Mouse (Mus musculus) limb, embryonic 11.5 days (tissue): Measurements from ENCODE around the gene Zfp710. TPM values are rescaled to one million over a fixed set of nuclear protein-coding genes. Genes with fewer than 3 reads are reported as not detected.

Source experiments
- ATAC-seq: fragments of 200-750 bp; cut with Nextera tagmentation; 2 replicates; pipeline ENCODE4 v1.8.0; 2017; ENCODE audit warnings: low read depth; ENCODE audit not compliant: insufficient number of reproducible peaks, low FRiP score, low TSS enrichment
- DNase-seq: peaks from one replicate; pipeline ENCODE4 v3.0.0-alpha.2; 2015; ENCODE audit warnings: low spot score
- H3K27ac ChIP-seq: fragments of 300-500 bp; sonication (generic); replicated peaks from 2 replicates; pipeline ENCODE4 v1.5.1; 2014; ENCODE audit warnings: low read depth, mild to moderate bottlenecking, low read length
- H3K27me3 ChIP-seq: fragments of 300-500 bp; sonication (generic); 2 replicates; pipeline ENCODE4 v1.6.1; 2014; ENCODE audit warnings: mild to moderate bottlenecking, low read length, mixed read lengths; ENCODE audit not compliant: control insufficient read depth, insufficient read depth
- H3K36me3 ChIP-seq: fragments of 300-500 bp; sonication (generic); 2 replicates; pipeline ENCODE4 v1.6.1; 2014; ENCODE audit warnings: mild to moderate bottlenecking, low read length, moderate library complexity, mixed read lengths; ENCODE audit not compliant: control insufficient read depth, insufficient read depth
- H3K4me1 ChIP-seq: fragments of 300-500 bp; sonication (generic); 2 replicates; pipeline ENCODE4 v1.6.1; 2014; ENCODE audit warnings: low read length, mixed read lengths; ENCODE audit not compliant: control insufficient read depth, insufficient read depth
- H3K4me2 ChIP-seq: fragments of 300-500 bp; sonication (generic); 2 replicates; pipeline ENCODE4 v1.6.1; 2014; ENCODE audit warnings: low read depth, mild to moderate bottlenecking, moderate library complexity; ENCODE audit not compliant: severe bottlenecking
- H3K4me3 ChIP-seq: fragments of 300-500 bp; sonication (generic); 2 replicates; pipeline ENCODE4 v1.5.1; 2014; ENCODE audit warnings: low read depth, low read length
- H3K9ac ChIP-seq: fragments of 300-500 bp; sonication (generic); 2 replicates; pipeline ENCODE4 v1.6.1; 2014; ENCODE audit warnings: mild to moderate bottlenecking, low read length
- H3K9me3 ChIP-seq: fragments of 300-500 bp; sonication (generic); 2 replicates; pipeline ENCODE4 v1.6.1; 2016; ENCODE audit warnings: low read length; ENCODE audit not compliant: control insufficient read depth
- WGBS: fragments of 180-500 bp; shearing (Covaris S2); extraction: QIAGEN DNeasy Blood & Tissue Kit; methylation state at CpG from one replicate; pipeline ENCODE4 v1.1.7; 2014; 5-methylcytosine and 5-hydroxymethylcytosine counted together
- polyA plus RNA-seq: library from polyadenylated mRNA; unstranded; fragments of >200 nt; fragmentation: Nextera tagmentation; extraction: Ambion mirVana; gene quantifications from 2 replicates; pipeline ENCODE4 v1.2.1, GENCODE M21; 2014

The Zfp710 gene
- polyA plus RNA-seq, 1 experiment from 2014 or later: 15.4 TPM

DNA sequence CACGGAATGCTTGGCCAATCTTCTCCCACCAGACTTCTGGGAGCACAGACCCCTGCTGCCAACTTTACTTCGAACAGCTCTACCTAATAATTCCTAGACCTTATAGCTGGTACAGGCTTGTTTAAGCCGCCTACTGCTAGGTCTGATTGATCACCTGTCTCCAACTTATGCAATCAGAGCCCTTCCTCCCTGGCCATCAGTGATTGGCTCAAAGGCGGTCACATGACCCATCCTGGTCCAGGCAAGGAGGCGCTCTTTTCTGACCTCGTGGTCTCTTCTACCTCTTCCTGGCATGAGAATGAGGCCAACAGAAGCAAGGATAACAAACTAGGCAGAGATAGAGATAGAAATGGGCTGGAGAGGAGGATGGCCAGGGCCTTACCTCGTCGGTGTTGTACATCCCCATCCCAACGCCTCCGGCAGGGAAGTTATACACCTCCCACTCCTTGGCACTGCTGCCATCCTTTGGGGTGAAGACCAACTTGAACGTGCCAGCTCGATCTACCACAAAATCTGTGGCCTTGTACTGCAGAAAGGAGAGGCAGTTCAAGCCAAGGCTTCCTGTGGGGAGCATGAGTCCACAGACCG is 73.9 kb downstream of the Zfp710 start:
- DNase-seq: no peak
- no peak overlapping the region for H3K27ac ChIP-seq
- H3K9me3 ChIP-seq: no peaks in the 10 kb centered on the region
- no peak overlapping the region for H3K9ac ChIP-seq
- no peaks in the 10 kb centered on the region for H3K27me3 ChIP-seq
- no peak for ATAC-seq
- WGBS: 92% methylated on average over 13 of the region's 13 CpGs
- no peak overlapping the region for H3K4me3 ChIP-seq
- no peaks in the 10 kb centered on the region for H3K4me1 ChIP-seq
- H3K36me3 ChIP-seq: peaks cover 34% of the 10 kb centered on the region
- H3K4me2 ChIP-seq: no peak overlapping the region

DNA sequence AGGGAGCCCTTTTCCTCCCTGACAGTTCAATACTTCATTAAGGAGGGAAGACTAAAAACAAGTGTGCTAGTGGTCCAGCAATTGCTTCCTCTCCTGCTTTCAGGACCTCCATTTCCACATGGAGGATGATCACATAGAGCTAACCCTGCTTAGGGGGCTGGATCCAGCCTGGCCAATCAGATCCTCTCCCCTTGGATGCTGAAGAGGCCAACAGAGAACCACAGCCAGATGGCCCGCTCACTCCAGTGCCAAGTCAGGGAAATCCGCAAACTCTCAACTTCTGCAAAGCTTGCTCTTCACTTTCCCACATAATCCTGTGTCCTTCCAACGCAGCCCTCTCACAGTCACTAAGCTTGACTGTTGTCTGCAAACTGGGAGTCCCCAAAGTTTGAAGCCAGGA is 78.7 kb downstream of the Zfp710 start:
- H3K4me3 ChIP-seq: no peak overlapping the region
- H3K9ac ChIP-seq: no peak overlapping the region
- ATAC-seq: no peak
- peaks cover 24% of the 10 kb centered on the region for H3K36me3 ChIP-seq
- no peak overlapping the region for H3K27ac ChIP-seq
- H3K9me3 ChIP-seq: no peaks in the 10 kb centered on the region
- DNase-seq: no peak
- H3K4me2 ChIP-seq: no peak overlapping the region
- H3K27me3 ChIP-seq: no peaks in the 10 kb centered on the region
- 92% methylated on average over 3 of the region's 3 CpGs for WGBS
- H3K4me1 ChIP-seq: no peaks in the 10 kb centered on the region

DNA sequence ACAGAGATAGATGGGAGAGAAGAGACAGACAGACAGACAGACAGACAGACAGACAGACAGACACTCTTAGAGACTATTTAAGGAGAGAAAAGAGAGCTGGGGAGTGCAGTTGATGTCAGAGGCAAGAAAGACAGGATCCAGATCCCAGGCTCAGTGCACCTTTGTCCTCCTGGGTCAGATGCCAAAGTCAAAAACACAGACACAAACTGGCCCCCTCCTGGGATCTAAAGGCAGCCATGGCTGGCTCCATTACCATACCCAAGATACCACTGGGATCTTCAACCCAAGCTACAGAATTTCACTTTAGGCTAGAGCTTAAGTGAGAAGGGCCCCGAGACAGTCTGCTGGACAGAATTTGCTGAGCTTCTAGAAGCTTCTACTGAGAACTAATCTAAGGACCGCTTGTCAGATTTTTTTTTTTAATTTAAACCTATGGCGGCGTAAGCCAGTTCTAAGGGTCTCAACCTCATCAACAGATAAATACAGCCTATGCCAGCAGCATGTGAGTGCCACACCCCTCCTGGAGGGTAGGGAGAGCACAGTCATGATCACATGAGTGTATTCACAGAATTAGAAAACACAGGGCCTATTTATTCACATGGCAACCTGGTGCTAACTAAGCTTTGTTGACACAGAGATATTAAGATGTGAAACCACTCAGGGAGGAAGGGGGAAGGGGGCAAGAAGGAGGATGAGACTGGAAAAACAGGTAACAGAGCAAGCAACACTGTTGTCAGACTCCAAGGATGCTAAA is 81.2 kb downstream of the Zfp710 start:
- DNase-seq: no peak
- no peak for ATAC-seq
- Histone ChIP-seq H3K9ac (no peak overlapping the region), H3K4me2 (no peak overlapping the region), H3K27me3 (no peaks in the 10 kb centered on the region), H3K27ac (no peak overlapping the region), H3K9me3 (no peaks in the 10 kb centered on the region), H3K4me1 (no peaks in the 10 kb centered on the region), H3K4me3 (no peak overlapping the region), H3K36me3 (peaks cover 11% of the 10 kb centered on the region)
- WGBS: 93% methylated on average over 4 of the region's 4 CpGs

DNA sequence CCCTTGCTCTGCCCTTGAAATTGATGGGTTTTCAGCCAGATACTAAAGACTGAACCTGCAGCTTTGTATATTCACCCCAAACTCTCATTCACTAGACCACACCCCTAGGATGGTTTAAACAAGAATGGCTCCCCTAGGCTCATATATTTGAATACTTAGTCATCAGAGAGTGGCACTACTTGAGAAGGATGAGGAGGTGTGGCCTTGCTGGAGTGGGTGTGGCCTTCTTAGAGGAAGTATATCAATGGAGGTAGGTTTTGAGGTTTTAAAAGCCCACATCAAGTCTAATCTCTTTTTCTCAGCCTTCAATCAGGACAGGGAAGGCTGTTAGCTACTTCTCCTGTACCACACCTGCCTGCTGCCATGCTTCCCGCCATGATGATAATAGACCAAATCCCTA is 81.8 kb downstream of the Zfp710 start:
- Histone ChIP-seq H3K27ac (no peak overlapping the region), H3K9ac (no peak overlapping the region), H3K4me3 (no peak overlapping the region), H3K36me3 (peaks cover 9% of the 10 kb centered on the region), H3K4me2 (no peak overlapping the region), H3K27me3 (no peaks in the 10 kb centered on the region), H3K9me3 (no peaks in the 10 kb centered on the region), H3K4me1 (no peaks in the 10 kb centered on the region)
- ATAC-seq: no peak
- no peak for DNase-seq
- 96% methylated on average over 1 of the region's 1 CpGs for WGBS

DNA sequence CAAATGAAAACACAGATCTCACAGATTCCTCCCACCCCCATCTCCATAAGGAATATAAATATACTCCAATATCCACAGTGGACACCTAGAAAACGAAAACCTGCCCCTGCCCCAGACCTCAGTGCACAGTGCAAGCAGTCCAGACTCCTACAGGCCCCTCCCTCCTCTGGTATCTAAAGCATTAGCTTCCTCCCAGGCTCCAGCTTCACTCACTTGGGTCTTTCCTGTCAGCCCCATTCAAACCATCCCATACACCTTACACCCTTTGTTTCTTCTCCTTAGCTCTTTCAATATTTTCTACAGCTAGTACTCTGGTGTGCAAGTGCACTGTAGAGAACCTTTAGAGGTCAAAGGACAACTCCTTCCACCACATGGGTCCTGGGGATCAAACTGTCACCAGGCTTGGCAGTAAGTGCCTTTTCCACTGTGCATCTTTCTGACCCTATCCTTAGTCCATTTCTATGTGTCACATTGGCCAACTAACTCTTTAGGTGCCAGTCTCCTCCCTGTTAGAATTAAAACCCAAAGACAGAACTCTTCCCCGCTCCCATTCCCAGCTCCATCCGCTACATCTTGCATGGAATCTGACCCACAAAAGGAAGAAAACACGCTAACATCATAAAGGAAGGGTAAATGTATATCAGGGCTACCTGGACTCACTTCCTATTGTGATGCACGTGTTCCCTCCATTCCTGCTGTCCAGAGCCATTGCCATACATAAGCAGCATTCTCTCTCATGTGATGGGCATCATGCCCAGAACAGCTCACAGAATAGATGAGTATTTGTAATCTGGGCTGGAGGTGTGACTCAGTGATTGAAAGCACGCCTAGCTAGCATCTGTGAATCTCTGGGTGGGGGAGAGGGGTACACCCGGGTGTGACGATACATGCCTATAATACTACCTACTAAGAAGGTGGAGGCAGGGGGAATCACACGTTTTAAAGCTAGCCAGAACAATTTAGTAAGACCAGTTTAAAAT is 86.7 kb downstream of the Zfp710 start:
- Histone ChIP-seq H3K4me1 (peaks cover 8% of the 10 kb centered on the region; the same call in 1 of the 2 replicates), H3K27ac (no peak overlapping the region), H3K27me3 (no peaks in the 10 kb centered on the region), H3K9me3 (no peaks in the 10 kb centered on the region), H3K9ac (no peak overlapping the region), H3K36me3 (peaks cover 3% of the 10 kb centered on the region; the same call in 1 of the 2 replicates), H3K4me3 (no peak overlapping the region), H3K4me2 (no peak overlapping the region)
- 88% methylated on average over 9 of the region's 9 CpGs for WGBS
- DNase-seq: no peak
- no peak for ATAC-seq

DNA sequence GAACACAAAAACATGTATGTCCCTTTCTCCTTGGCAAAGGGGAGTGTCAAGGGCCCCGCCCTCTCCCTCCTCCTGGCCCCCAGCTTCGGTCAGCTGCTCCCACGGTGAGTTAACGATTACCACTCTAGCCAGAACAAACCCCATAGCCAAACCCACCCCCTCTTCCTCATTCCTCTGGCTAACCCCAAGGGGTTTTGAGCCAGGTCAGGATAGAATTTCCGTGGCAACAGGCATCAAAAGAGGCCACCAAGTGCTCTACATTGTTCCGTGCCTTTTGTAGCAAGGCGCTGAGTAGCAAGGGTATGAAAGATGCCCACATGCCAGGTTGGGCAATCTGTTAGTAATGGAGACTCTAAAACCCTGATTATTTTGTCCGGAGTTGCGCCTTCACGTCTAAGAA is 89.4 kb downstream of the Zfp710 start:
- peak; percentile 45 for DNase-seq
- ATAC-seq: no peak
- H3K4me1 ChIP-seq: peaks cover 8% of the 10 kb centered on the region; the same call in 1 of the 2 replicates
- peak overlapping the region; percentile 99 for H3K9ac ChIP-seq
- peak overlapping the region; percentile 97 for H3K4me3 ChIP-seq
- 15% methylated on average over 10 of the region's 10 CpGs for WGBS
- peaks cover 3% of the 10 kb centered on the region; the same call in 1 of the 2 replicates for H3K36me3 ChIP-seq
- no peaks in the 10 kb centered on the region for H3K27me3 ChIP-seq
- peak overlapping the region; percentile 90 for H3K27ac ChIP-seq
- H3K4me2 ChIP-seq: peak overlapping the region; percentile 90
- no peaks in the 10 kb centered on the region for H3K9me3 ChIP-seq

DNA sequence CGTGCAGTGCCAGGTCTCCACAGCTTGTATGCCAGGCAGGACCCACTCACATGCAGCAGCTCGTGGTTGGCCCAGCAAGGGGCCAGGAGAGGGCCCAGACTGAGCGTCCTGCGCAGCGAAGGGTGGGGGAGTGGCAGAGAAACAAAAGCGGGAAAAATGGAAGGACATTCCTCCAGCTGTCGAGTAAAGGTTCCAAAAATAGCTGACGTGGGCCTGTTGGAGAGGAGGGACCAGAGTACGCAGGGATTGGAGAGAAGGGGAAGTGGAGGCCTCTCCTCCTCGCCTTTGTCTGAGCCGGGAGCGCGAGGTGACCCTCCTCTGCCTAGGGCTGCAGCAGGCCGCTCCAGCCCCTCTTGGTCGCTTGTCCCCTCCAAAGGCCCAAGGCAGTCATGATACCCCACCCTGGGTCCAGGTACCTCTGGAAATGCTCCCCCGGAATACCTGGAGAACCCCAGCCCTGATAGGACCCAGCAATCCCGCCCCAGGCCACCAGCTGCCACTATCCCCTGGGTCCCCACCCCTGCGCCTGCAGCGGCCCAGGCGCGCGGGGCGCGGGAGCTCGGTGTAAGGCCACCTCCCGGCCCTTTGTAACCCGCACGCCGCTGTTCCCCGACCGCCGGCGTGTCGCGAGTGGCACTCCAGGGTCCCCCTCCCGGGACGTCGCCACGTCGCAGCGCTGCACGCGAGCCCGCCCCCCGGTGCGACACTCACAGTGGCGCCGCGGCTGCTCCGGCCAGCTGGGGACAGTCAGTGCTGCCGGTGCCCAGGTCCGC is 90.0 kb downstream of the Zfp710 start:
- Histone ChIP-seq H3K4me2 (peak overlapping the region; percentile 90), H3K4me3 (peak overlapping the region; percentile 97), H3K36me3 (peaks cover 3% of the 10 kb centered on the region; the same call in 1 of the 2 replicates), H3K4me1 (peaks cover 8% of the 10 kb centered on the region; the same call in 1 of the 2 replicates), H3K9ac (peak overlapping the region; percentile 99), H3K9me3 (no peaks in the 10 kb centered on the region), H3K27ac (peak overlapping the region; percentile 90), H3K27me3 (no peaks in the 10 kb centered on the region)
- WGBS: under 1% methylated on average over 50 of the region's 52 CpGs
- ATAC-seq (peak; percentile 80), DNase-seq (peak; percentile 79)
